Mouse (Mus musculus): Measurements from ENCODE around the gene Arid3b.
"Not testable (repeated sequence)": the region's sequence is repeated elsewhere in the genome, so short reads cannot be mapped to it uniquely, and the experiment has no call there.

Gene Arid3b

GRCm38 (mm10) chr9:57836581-57837170, at the start of gene Arid3b:
TSS of gene Arid3b (minus strand) at chr9:57836793.
- peak; percentile 75 for DNase-seq (ENCODE audit: low spot score)

GRCm38 (mm10) chr9:57883413-57883812, 46.8 kb upstream of the Arid3b start:
- no peak for DNase-seq (ENCODE audit: low spot score)

GRCm38 (mm10) chr9:57881781-57882180, 45.2 kb upstream of the Arid3b start:
- DNase-seq (ENCODE audit: low spot score), result not testable (repeated sequence)

- DNase-seq (ENCODE audit: low spot score), result no peak
These were observed 43.7 kb upstream of the Arid3b start for GRCm38 (mm10) chr9:57880278-57880677.

GRCm38 (mm10) chr9:57879213-57879612, 42.6 kb upstream of the Arid3b start:
- no peak for DNase-seq (ENCODE audit: low spot score)

- no peak for DNase-seq (ENCODE audit: low spot score)
These were observed 38.4 kb upstream of the Arid3b start for GRCm38 (mm10) chr9:57874994-57875393.

- DNase-seq (ENCODE audit: low spot score), result no peak
These were observed 37.5 kb upstream of the Arid3b start for GRCm38 (mm10) chr9:57874134-57874533.

GRCm38 (mm10) chr9:57870273-57870816, 33.8 kb upstream of the Arid3b start:
- DNase-seq (ENCODE audit: low spot score), result no peak

- no peak for DNase-seq (ENCODE audit: low spot score)
These were observed 32.2 kb upstream of the Arid3b start for GRCm38 (mm10) chr9:57868767-57869166.

- no peak for DNase-seq (ENCODE audit: low spot score)
These were observed 31.3 kb upstream of the Arid3b start for GRCm38 (mm10) chr9:57867880-57868279.

- no peak for DNase-seq (ENCODE audit: low spot score)
These were observed 30.6 kb upstream of the Arid3b start for GRCm38 (mm10) chr9:57867236-57867635.

- DNase-seq (ENCODE audit: low spot score), result no peak
These were observed 29.9 kb upstream of the Arid3b start for GRCm38 (mm10) chr9:57866530-57866929.

- DNase-seq (ENCODE audit: low spot score), result no peak
These were observed 27.7 kb upstream of the Arid3b start for GRCm38 (mm10) chr9:57864336-57864735.

GRCm38 (mm10) chr9:57861951-57862471, 25.4 kb upstream of the Arid3b start:
- peak; percentile 44 for DNase-seq (ENCODE audit: low spot score)

- no peak for DNase-seq (ENCODE audit: low spot score)
These were observed 19.9 kb upstream of the Arid3b start for GRCm38 (mm10) chr9:57856456-57856855.

- no peak for DNase-seq (ENCODE audit: low spot score)
These were observed 17.7 kb upstream of the Arid3b start for GRCm38 (mm10) chr9:57854280-57854679.

- no peak for DNase-seq (ENCODE audit: low spot score)
These were observed 2.4 kb upstream of the Arid3b start for GRCm38 (mm10) chr9:57839032-57839431.

GRCm38 (mm10) chr9:57835841-57836514, 615 bp downstream of the Arid3b start:
- no peak for DNase-seq (ENCODE audit: low spot score)

GRCm38 (mm10) chr9:57834629-57835417, 1.8 kb downstream of the Arid3b start:
- no peak for DNase-seq (ENCODE audit: low spot score)

GRCm38 (mm10) chr9:57833762-57834471, 2.7 kb downstream of the Arid3b start:
- no peak for DNase-seq (ENCODE audit: low spot score)

- peak; percentile 61 for DNase-seq (ENCODE audit: low spot score)
These were observed 5.1 kb downstream of the Arid3b start for GRCm38 (mm10) chr9:57831267-57832082.
